Mouse (Mus musculus): ENCODE data around the gene Fam198a.

Gene Fam198a

DNA sequence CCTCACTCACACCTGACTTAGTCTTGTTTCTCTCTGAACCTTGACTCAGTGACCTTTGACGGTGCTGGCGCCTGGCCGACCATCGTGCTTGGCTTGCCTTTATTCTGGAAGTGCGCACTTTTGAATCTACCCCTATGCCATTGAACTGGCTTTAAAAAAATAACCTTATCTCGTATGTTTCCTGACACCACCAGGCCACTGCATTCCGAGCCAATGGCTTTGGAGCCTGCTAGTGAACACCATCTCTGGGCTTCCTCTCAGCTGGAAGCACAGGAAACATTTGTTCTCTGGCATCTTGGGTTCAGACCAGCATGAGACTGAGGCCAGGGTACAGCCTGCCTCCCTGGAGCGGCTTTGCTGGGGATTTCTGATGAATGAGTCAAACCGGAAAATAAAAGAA lies 72.0 kb downstream of the Fam198a start:
- DNase-seq: no peak

DNA sequence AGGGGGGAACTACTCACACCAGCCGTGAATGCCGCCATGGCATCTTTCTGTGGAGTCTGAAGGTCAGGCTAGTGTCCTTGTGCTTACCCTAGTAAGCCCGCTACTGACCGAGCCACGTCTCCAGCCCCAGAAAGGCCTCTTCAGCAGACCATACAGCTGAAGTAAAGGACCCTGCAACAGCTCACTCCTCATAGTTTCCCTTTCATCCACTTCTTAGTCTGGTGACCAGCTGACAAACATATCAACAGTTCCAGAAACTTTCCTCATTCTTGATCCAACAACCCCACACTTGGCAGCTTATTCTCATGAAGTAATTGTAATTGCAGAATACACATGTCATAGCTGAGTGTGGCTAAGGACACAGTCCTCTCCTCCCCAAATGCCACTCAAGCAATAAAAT lies 73.1 kb downstream of the Fam198a start:
- DNase-seq: no peak

DNA sequence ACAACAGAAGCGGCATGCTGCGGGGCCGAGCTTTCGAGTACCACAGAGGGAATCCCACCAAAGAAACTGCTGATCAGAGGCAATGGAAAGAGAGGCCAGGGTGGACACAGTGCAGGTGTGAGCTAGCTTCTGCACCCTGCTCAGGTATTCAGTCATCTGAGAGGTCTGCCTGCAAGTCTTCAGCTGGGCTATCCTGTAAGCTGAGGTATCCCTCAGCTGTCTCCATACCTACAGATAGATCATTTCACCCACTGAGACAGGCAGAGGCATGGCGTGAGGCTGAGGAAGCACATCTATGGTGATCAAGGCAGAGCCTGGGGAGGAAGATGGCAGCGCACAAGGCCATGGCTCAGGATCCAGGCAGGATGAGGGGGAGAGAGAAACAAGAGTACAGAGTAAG lies 73.6 kb downstream of the Fam198a start:
- no peak for DNase-seq

DNA sequence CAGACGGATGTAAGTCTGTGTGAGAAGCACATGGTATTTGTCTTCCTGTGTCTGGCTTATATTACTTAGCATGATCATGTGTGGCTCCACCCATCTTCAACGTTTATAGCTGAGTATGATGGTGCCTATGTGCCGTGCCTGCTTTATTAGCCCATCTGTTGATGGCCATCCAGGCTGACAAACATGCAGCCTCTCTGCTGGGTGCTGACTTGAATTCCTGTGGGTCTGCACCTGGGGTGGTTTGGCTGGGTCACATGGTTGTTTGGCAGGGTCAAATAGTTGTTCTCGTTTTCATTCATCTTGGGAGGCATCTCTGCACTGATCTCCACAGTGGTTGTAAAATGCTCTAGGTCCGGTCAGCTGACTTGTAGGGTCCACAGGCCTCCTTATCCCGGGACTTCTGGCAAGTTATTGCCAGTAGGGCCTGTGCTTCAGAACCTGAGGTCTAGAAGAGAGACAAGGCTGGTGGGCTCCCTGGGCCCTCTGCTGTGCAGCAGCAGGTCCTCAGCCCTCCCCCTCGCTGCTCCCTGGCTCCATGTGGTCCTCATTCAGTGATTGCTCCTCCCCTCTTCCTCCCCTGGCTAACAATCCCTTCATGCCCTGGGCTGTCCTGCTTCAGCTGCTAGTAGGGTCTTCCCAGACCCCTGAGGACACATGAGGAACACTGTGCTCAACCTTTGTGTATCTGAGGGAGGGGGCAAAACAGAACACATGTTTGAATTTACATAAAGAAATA lies 75.2 kb downstream of the Fam198a start:
- DNase-seq: no peak

DNA sequence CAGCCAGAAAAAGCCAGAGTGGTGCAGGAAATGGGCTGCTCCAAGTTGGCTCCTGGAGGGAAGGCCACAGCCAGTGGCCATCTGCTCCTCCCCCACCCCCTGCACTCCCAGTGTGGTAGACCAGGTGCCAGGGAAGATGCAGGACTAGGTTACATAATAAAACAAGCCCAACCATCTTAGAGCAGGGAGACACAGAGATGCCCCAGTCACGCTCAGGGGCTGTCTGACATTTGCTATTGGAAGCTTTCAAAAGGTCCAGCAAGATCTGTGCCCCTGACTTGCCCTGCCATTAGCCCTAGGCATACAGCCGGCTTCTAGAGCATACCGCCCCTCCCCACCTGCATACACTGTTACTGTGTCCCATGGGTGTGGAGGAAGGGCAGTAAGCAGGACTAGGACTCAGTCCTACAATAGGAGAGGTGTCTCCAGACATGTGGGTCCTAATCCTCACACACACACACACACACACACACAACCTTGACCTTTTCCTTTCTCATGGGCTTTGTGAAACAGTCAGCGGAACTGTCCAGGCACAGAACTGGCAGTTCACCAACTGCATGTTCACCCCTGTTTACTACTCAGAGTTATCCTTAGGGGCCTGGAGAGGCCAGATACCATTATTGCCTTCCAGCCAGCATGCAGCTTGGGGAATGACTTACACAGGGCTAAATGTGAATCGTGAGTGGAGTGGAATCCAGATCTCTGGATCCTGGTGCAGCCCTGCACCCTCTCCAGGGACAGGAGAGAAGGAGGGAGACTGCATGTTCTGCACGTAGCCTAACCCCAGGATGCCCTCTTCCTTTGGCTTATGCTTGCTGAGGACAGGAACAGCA lies 76.5 kb downstream of the Fam198a start:
- no peak for DNase-seq

DNA sequence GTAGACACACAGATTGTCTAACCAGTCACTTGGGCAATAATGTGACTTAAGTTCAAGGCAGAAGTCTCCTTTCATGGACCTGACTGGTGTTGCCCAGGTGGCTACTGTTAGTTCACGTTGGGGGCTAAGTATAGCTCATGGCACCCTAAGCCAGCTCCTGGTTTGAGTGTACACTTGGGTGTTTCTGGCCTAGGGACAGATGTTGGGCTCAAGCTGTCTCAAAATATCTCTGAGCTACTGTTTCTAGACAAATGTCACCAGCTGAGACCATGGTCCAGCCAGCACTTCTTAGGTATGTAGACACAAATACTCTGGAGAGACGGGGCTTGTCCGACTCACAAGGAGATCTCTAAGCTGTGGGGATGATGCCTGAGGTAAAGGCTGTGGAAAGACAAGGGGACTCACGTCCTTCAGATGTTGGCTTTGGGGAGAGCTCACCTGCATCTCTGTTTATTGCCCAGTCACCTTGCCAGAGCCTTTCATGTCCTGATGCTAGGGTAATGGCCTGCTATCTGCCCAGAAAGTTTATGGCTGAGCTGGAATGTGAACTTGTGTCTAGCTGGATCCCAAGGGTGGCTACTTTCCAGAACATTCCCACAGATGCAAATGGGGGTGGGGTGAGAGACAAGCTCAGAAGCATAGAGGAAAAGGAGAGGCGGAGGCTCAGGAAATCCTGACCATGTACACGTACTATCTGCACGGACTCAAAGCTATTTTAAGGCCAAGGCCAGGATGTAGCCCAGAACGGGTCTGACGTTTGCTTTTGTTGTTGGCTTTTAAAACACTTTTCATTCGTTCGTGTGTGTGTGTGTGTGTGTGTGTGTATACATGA lies 77.3 kb downstream of the Fam198a start:
- DNase-seq: no peak

DNA sequence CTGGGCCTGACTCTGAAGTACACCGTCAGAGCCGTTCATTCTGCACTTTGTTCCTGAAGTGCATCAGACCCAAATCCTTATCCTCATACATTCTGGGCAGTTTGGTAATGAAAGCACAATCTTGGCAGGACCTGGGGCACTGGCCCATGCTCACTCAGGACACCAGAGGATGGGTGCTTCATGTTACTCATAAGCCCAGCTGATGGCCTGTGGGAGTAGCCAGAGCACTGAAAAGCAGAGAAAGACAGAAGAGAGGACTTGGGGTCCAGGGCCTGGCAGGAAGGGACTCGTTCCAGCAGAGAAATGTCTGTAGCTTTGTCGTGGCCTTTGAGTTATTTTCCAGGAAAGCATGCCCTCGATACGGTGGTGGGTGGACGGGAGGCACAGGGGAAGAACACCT lies 79.0 kb downstream of the Fam198a start:
- no peak for DNase-seq
